Mouse (Mus musculus): Measurements from ENCODE around the gene Bmp2k.

Gene Bmp2k

GRCm38 (mm10) chr5:96997310-96997801 lies at the start of gene Bmp2k:
Gene Bmp2k (plus strand): TSS chr5:96997689.
- DNase-seq (ENCODE audit: extremely low read depth, low read depth) = peak; percentile 44

- DNase-seq (ENCODE audit: extremely low read depth, low read depth) = no peak
These were observed 48.5 kb upstream of the Bmp2k start for GRCm38 (mm10) chr5:96948856-96949527.

GRCm38 (mm10) chr5:96949839-96950666 lies 47.4 kb upstream of the Bmp2k start:
- peak; percentile 74 for DNase-seq (ENCODE audit: extremely low read depth, low read depth)

GRCm38 (mm10) chr5:96950667-96951492 lies 46.6 kb upstream of the Bmp2k start:
- no peak for DNase-seq (ENCODE audit: extremely low read depth, low read depth)

- DNase-seq (ENCODE audit: extremely low read depth, low read depth) = peak; percentile 99
These were observed 45.9 kb upstream of the Bmp2k start for GRCm38 (mm10) chr5:96951493-96952105.

- no peak for DNase-seq (ENCODE audit: extremely low read depth, low read depth)
These were observed 43.4 kb upstream of the Bmp2k start for GRCm38 (mm10) chr5:96954040-96954439.

GRCm38 (mm10) chr5:96954466-96955027 lies 42.9 kb upstream of the Bmp2k start:
- DNase-seq (ENCODE audit: extremely low read depth, low read depth) = no peak

- DNase-seq (ENCODE audit: extremely low read depth, low read depth) = no peak
These were observed 40.6 kb upstream of the Bmp2k start for GRCm38 (mm10) chr5:96956926-96957325.

GRCm38 (mm10) chr5:96961122-96961521 lies 36.4 kb upstream of the Bmp2k start:
- DNase-seq (ENCODE audit: extremely low read depth, low read depth) = no peak

- no peak for DNase-seq (ENCODE audit: extremely low read depth, low read depth)
These were observed 35.6 kb upstream of the Bmp2k start for GRCm38 (mm10) chr5:96961852-96962251.

GRCm38 (mm10) chr5:96962252-96962933 lies 35.1 kb upstream of the Bmp2k start:
- no peak for DNase-seq (ENCODE audit: extremely low read depth, low read depth)

- no peak for DNase-seq (ENCODE audit: extremely low read depth, low read depth)
These were observed 34.6 kb upstream of the Bmp2k start for GRCm38 (mm10) chr5:96962934-96963301.

- no peak for DNase-seq (ENCODE audit: extremely low read depth, low read depth)
These were observed 33.1 kb upstream of the Bmp2k start for GRCm38 (mm10) chr5:96964062-96965028.

GRCm38 (mm10) chr5:96965029-96965403 lies 32.5 kb upstream of the Bmp2k start:
- no peak for DNase-seq (ENCODE audit: extremely low read depth, low read depth)

- no peak for DNase-seq (ENCODE audit: extremely low read depth, low read depth)
These were observed 32.0 kb upstream of the Bmp2k start for GRCm38 (mm10) chr5:96965503-96965902.

GRCm38 (mm10) chr5:96968628-96969027 lies 28.9 kb upstream of the Bmp2k start:
- DNase-seq (ENCODE audit: extremely low read depth, low read depth) = no peak

- no peak for DNase-seq (ENCODE audit: extremely low read depth, low read depth)
These were observed 28.5 kb upstream of the Bmp2k start for GRCm38 (mm10) chr5:96969032-96969431.

GRCm38 (mm10) chr5:96969705-96970471 lies 27.6 kb upstream of the Bmp2k start:
- DNase-seq (ENCODE audit: extremely low read depth, low read depth) = no peak
